Mouse (Mus musculus) kidney, adult 2 months (tissue): ENCODE data around the gene BC107364.

ENCODE experiments used
- CTCF ChIP-seq: fragments of 200-500 bp; conservative IDR thresholded peaks from 2 replicates; pipeline ENCODE4 v1.5.1; 2011; ENCODE audit warnings: low read depth, mild to moderate bottlenecking, control low read depth, low read length, moderate library complexity, mixed read lengths; ENCODE audit not compliant: insufficient read depth, insufficient read length
- POLR2A ChIP-seq: fragments of 200-500 bp; IDR thresholded peaks from one replicate; pipeline ENCODE4 v1.6.1; 2011; ENCODE audit warnings: low read depth, low read length, control low read depth

DNA sequence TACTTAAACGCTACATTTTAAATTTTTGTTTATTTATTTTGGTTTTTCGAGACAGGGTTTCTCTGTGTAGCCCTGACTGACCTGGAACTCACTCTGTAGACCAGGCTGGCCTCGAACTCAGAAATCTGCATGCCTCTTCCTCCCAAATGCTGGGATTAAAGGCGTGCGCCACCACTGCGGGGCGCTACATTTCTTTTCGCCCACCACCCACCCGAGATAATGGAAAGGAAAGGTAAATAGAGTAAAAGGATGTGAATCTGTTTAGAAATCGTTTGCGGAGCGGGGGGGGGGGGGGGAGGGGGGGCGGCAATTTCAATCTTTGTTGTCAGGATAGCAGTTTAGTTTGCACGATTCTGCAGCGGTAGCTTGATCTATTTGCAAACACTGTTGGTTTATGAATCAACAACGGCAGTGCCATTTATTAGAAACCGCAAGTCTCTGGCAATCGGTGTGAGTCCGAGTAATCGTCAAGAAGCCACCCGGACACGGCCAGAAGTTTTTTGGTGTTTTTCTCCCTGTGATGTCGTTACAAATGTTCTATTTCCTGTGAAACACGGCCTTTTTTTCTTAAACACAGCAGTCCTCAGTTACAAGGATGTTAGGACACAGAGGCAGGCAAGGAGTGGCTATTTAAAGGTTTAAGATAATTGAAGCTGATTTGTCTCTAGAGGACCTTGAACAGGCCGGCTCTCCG, 35.6 kb upstream of the BC107364 start:
- TF ChIP-seq POLR2A (no peak), CTCF (0 out of 2 replicates have a peak, but pooled peaks have one; percentile 13)
